Mouse (Mus musculus) lung, embryonic 14.5 days (tissue): ENCODE measurements around the gene Sergef. TPM values are rescaled to one million over a fixed set of nuclear protein-coding genes. Genes with fewer than 3 reads are reported as not detected.

Experiments
- ATAC-seq: fragments of 200-750 bp; cut with Nextera tagmentation; 2 replicates; pipeline ENCODE4 v1.8.0; 2017; ENCODE audit warnings: mild to moderate bottlenecking, moderate TSS enrichment, moderate library complexity; ENCODE audit not compliant: insufficient read depth
- DNase-seq: peaks from one replicate; pipeline ENCODE4 v3.0.0-alpha.2; 2015
- H3K27ac ChIP-seq: fragments of 300-500 bp; sonication (generic); 2 replicates; pipeline ENCODE4 v1.5.1; 2014; ENCODE audit warnings: low read depth, mild to moderate bottlenecking, moderate library complexity
- H3K27me3 ChIP-seq: fragments of 300-500 bp; sonication (generic); 2 replicates; pipeline ENCODE4 v1.6.1; 2014; ENCODE audit warnings: low read length, control low read depth; ENCODE audit not compliant: insufficient read depth
- H3K36me3 ChIP-seq: fragments of 300-500 bp; sonication (generic); 2 replicates; pipeline ENCODE4 v1.6.1; 2014; ENCODE audit warnings: control low read depth; ENCODE audit not compliant: insufficient read depth
- H3K4me1 ChIP-seq: fragments of 300-500 bp; sonication (generic); 2 replicates; pipeline ENCODE4 v1.6.1; 2014; ENCODE audit warnings: antibody characterized with exemption, control low read depth; ENCODE audit not compliant: insufficient read depth
- H3K4me2 ChIP-seq: fragments of 300-500 bp; sonication (generic); 2 replicates; pipeline ENCODE4 v1.6.1; 2014; ENCODE audit warnings: mild to moderate bottlenecking
- H3K4me3 ChIP-seq: fragments of 300-500 bp; sonication (generic); 2 replicates; pipeline ENCODE4 v1.5.1; 2014; ENCODE audit warnings: low read depth, low read length
- H3K9ac ChIP-seq: fragments of 300-500 bp; sonication (generic); 2 replicates; pipeline ENCODE4 v1.6.1; 2014
- H3K9me3 ChIP-seq: fragments of 300-500 bp; sonication (generic); 2 replicates; pipeline ENCODE4 v1.6.1; 2016; ENCODE audit warnings: low read depth, low read length, control low read depth
- CTCF ChIP-seq: IDR thresholded peaks from 2 replicates; pipeline ENCODE4 v1.5.1; 2016; ENCODE audit warnings: antibody characterized with exemption, low read depth
- WGBS: fragments of 180-500 bp; shearing (Covaris S2); extraction: QIAGEN DNeasy Blood & Tissue Kit; methylation state at CpG from one replicate; pipeline ENCODE4 v1.1.7; 2014; 5-methylcytosine and 5-hydroxymethylcytosine counted together
- polyA plus RNA-seq: library from polyadenylated mRNA; unstranded; fragments of >200 nt; fragmentation: Nextera tagmentation; extraction: Ambion mirVana; gene quantifications from 2 replicates; pipeline ENCODE4 v1.2.1, GENCODE M21; 2014

The Sergef gene
- polyA plus RNA-seq, 1 experiment from 2014 or later = 12.7 TPM

DNA sequence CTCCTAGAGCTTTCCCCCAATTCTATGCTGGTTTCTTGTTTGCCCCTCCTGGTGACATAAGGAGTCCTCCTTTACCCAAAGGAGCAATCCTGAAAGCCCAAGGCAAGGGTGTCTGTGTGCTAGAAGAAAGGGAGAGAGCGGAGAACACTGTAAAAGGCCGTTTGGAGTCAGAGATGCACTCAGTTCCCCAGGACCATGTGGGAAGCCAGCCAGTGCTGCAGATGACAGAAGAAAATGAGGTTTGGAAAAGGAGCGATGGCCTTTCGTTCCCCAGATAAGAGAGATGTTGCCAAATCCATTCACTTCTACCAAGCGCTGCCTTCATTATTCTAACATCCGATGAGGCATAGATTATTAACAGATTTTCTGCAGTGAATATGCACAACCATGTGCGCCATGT lies 48.1 kb downstream of the Sergef start:
- Histone ChIP-seq H3K4me2 (no peak overlapping the region), H3K4me3 (no peak overlapping the region), H3K9ac (no peak overlapping the region), H3K4me1 (no peaks in the 10 kb centered on the region), H3K36me3 (no peaks in the 10 kb centered on the region), H3K27me3 (no peaks in the 10 kb centered on the region), H3K27ac (no peak overlapping the region), H3K9me3 (no peaks in the 10 kb centered on the region)
- WGBS = 85% methylated on average over 7 of the region's 7 CpGs
- TF ChIP-seq CTCF = no peak
- no peak for DNase-seq
- no peak for ATAC-seq

- TF ChIP-seq CTCF = no peak
- WGBS = 72% methylated on average over 12 of the region's 12 CpGs
- ATAC-seq = no peak
Observed at GRCm38 (mm10) chr7:46589181-46589580, 50.4 kb downstream of the Sergef start.

DNA sequence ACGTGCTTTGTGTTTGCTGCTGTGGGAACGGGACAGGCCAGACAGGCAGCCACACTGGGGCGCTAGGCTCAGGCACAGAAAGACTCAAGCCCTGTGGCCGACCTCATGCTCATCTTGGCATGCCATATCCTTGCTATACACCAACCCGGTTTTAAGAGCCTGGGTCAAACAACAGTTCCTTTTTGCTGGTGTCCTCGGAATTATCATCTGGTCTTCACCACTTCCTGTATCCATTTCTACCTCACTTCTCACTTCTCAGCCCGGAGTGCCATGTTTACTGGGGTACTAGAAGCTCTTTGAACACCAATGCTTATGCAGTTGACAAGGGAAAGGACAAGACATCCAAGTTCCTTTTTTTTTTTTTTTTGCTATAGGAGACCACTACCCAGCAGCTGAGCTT lies 51.6 kb downstream of the Sergef start:
- DNase-seq (no peak), ATAC-seq (no peak)
- no peak for TF ChIP-seq CTCF
- Histone ChIP-seq H3K4me2 (no peak overlapping the region), H3K27ac (no peak overlapping the region), H3K9ac (no peak overlapping the region), H3K4me1 (no peaks in the 10 kb centered on the region), H3K36me3 (no peaks in the 10 kb centered on the region), H3K27me3 (no peaks in the 10 kb centered on the region), H3K4me3 (no peak overlapping the region), H3K9me3 (no peaks in the 10 kb centered on the region)
- 69% methylated on average over 7 of the region's 7 CpGs for WGBS

More at GRCm38 (mm10) chr7:46589181-46589580, 50.4 kb downstream of the Sergef start:
- no peaks in the 10 kb centered on the region for H3K36me3 ChIP-seq
- H3K27ac ChIP-seq = no peak overlapping the region
- H3K9me3 ChIP-seq = no peaks in the 10 kb centered on the region
- H3K9ac ChIP-seq = no peak overlapping the region
- no peak for DNase-seq
- H3K27me3 ChIP-seq = no peaks in the 10 kb centered on the region
- H3K4me1 ChIP-seq = no peaks in the 10 kb centered on the region
- H3K4me3 ChIP-seq = no peak overlapping the region
- H3K4me2 ChIP-seq = no peak overlapping the region

DNA sequence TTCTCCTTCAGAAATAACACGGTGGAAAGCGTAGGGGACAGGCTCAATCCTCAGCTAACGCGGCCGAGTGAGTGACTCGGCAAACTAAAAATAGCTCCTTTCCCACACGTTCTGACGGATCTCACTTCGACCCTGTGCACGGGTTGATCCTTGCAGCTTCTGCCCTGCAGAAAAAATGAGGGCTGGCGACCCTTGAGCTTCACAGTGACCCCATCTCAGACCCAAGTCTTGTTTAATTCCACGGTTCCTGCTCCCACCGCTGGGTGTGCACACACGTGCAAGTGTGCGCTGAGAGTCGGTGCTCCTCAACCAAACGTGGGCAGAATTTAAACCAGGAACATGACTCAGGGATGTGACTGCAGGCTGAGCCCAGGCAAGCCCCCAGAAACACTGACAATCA lies 52.1 kb downstream of the Sergef start:
- TF ChIP-seq CTCF = no peak
- H3K27ac ChIP-seq = no peak overlapping the region

DNA sequence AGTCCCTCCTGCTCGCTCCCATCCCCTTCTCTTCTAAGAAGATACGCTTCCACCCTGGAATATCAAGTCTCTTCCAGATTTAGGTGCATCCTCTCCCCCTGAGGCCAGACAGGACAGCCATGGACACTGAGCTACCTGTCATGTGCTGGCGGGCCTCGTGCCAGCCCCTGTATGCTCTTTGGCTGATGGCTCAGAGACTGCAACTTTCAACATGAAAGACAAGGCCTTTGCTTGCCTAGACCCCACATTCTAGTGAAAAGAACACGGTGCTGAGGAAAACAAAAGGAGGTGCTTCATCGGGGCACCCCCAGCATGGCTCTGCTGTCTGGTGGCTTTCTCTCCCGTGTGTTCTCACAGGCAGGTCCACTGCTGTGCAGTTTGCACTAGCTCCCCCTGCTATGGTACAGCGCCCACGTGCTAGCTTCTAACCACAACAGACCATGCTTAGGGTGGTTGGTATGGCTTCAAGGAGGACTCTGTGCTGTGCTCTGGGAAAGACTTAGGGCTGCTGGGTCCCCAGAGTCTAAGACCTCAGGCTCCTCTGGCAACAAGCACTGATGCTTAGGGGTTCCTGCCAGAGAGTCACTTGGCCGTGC lies 52.9 kb downstream of the Sergef start:
- no peak overlapping the region for H3K27ac ChIP-seq
- ATAC-seq = no peak

More for the DNA sequence above, 52.1 kb downstream of the Sergef start:
- Histone ChIP-seq H3K4me1 (no peaks in the 10 kb centered on the region), H3K27me3 (no peaks in the 10 kb centered on the region), H3K36me3 (no peaks in the 10 kb centered on the region), H3K9me3 (no peaks in the 10 kb centered on the region), H3K4me3 (no peak overlapping the region), H3K4me2 (no peak overlapping the region), H3K9ac (no peak overlapping the region)
- DNase-seq = no peak
- 43% methylated on average over 17 of the region's 17 CpGs for WGBS
- no peak for ATAC-seq

DNA sequence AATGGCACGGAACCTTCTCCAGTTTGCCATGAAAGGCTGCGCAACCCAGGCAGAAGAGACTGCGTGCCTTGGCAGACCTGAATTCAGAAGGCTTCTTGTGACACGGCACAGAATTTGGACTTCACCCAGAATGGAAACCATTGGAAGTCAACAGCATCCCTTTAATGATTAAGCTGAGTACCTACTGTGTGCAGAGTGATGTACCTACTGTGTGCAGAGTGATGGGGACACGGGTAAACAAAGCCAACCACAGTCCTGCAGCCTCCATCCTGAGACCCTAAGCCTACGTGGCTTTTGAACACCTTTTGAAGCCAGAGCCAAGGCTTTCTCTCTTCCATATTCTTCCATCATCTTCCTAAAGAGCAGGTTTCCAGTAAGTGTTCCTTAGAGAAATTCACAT lies 56.9 kb downstream of the Sergef start:
- WGBS = 91% methylated on average over 6 of the region's 6 CpGs
- H3K27ac ChIP-seq = no peak overlapping the region
- no peaks in the 10 kb centered on the region for H3K27me3 ChIP-seq
- no peak overlapping the region for H3K4me2 ChIP-seq
- H3K4me1 ChIP-seq = no peaks in the 10 kb centered on the region
- ATAC-seq (no peak), DNase-seq (no peak)
- no peak for TF ChIP-seq CTCF
- no peaks in the 10 kb centered on the region for H3K36me3 ChIP-seq
- no peaks in the 10 kb centered on the region for H3K9me3 ChIP-seq
- no peak overlapping the region for H3K4me3 ChIP-seq
- H3K9ac ChIP-seq = no peak overlapping the region

More for the DNA sequence above, 52.9 kb downstream of the Sergef start:
- Histone ChIP-seq H3K9ac (no peak overlapping the region), H3K36me3 (no peaks in the 10 kb centered on the region), H3K27me3 (no peaks in the 10 kb centered on the region), H3K4me1 (no peaks in the 10 kb centered on the region), H3K4me3 (no peak overlapping the region), H3K9me3 (no peaks in the 10 kb centered on the region), H3K4me2 (no peak overlapping the region)
- 80% methylated on average over 10 of the region's 10 CpGs for WGBS
- no peak for DNase-seq
- no peak for TF ChIP-seq CTCF

DNA sequence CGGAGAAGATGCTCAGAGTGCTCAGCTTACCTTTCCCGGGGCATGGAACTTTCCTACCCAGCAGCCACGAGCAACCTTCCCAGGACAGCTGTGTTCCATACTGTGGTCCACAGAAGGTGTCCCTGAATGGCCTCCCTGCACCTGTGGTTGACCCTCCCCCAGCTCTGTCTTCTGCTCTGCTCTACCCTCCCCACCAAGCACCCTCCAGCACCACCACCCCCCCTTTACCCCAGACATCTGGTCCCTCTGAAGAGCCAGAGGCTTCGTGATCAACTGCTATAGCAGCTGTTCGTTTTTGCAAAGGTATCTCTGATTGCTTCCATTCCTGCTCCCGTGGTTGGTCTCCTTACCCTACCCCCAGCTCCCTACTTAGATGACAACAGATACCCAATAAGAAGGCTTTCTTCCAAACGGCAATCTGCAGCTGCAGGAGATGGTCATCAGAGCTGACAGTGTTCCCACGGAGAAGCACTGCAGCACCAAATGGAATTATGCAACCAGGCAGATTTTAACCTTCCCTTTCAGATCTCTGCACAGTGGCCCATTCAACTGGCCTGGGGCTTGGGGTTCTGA lies 58.2 kb downstream of the Sergef start:
- Histone ChIP-seq H3K9me3 (no peaks in the 10 kb centered on the region), H3K4me1 (no peaks in the 10 kb centered on the region), H3K9ac (no peak overlapping the region), H3K36me3 (no peaks in the 10 kb centered on the region), H3K27me3 (no peaks in the 10 kb centered on the region), H3K4me3 (no peak overlapping the region), H3K27ac (no peak overlapping the region), H3K4me2 (no peak overlapping the region)
- DNase-seq (no peak), ATAC-seq (no peak)
- WGBS = 78% methylated on average over 8 of the region's 8 CpGs
- TF ChIP-seq CTCF = no peak
